Mouse (Mus musculus): ENCODE results near the gene Gnpnat1. TPM values are rescaled to one million over a fixed set of nuclear protein-coding genes. Genes with fewer than 3 reads are reported as not detected.
"Not testable (repeated sequence)": the region's sequence is repeated elsewhere in the genome, so short reads cannot be mapped to it uniquely, and the experiment has no call there.

Gnpnat1 gene
- 14.1 and 14.4 TPM in 2 replicates for polyA plus RNA-seq (2012; rRNA removed)

GRCm38 (mm10) chr14:45404813-45405212, at the start of gene Gnpnat1:
Gene Gnpnat1, minus strand, starts transcription at chr14:45404913.
- not testable (repeated sequence) for H3K27ac ChIP-seq (ENCODE audit: insufficient read depth, low read length); DNase-seq; H3K27me3 ChIP-seq (ENCODE audit: control insufficient read depth, insufficient read depth, low read length); H3K4me3 ChIP-seq (replicated peaks; ENCODE audit: insufficient read depth, low read depth, low read length); H3K4me1 ChIP-seq (ENCODE audit: control insufficient read depth, insufficient read depth, low read length)
- WGBS = 95% methylated on average over 2 of the region's 3 CpGs

DNA sequence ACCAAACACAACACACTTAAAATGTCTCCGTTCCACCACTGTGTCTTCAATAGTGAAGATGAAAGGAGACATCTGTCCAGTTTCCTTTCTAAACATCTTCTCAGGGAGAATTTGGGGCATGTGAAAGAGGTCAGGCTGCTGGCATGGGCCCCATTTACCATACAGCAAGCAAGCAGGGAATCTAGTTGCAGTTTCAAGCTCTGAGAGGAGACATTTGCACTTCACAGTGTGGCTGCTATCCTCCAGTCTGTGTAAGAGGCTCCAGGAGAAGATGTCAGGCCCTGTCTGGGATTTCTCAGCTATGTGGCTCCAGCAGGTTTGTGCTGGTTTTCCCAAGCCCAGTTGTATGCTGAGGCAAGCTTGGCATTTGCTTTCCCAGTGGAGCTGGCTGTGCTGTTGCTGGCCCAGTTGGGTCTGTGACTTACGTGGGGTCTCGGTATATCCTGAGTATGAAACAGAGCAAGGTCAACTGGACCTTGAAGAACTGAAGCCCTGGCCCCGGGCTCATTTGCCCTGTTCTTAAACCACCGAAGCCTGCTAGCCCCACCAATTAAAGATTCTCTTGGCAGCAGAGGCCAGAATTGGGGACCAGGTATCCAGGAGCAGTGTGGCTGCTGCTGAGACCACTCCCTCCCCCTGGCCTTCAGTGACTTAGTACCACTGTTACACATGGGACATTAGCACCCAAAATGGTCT, 49.0 kb upstream of the Gnpnat1 start:
- Histone ChIP-seq H3K27ac (ENCODE audit: insufficient read depth, low read length) (no peak overlapping the region), H3K4me3 (replicated peaks; ENCODE audit: insufficient read depth, low read depth, low read length) (no peak overlapping the region), H3K27me3 (ENCODE audit: control insufficient read depth, insufficient read depth, low read length) (no peaks in the 10 kb centered on the region), H3K4me1 (ENCODE audit: control insufficient read depth, insufficient read depth, low read length) (peaks cover 9% of the 10 kb centered on the region)
- peak in 1 of 2 experiments; percentile 26 for DNase-seq
- 76% methylated on average over 5 of the region's 5 CpGs for WGBS
- TF ChIP-seq POLR2A (IDR thresholded peaks at IDR 0.05; ENCODE audit: borderline replicate concordance, insufficient read depth, low read length) (no peak), CTCF (IDR thresholded peaks at IDR 0.05; ENCODE audit: borderline replicate concordance, insufficient read depth, low read depth, low read length) (no peak)

GRCm38 (mm10) chr14:45452861-45453512, 48.3 kb upstream of the Gnpnat1 start:
- Histone ChIP-seq H3K27ac (ENCODE audit: insufficient read depth, low read length) (no peak overlapping the region), H3K4me1 (ENCODE audit: control insufficient read depth, insufficient read depth, low read length) (peaks cover 9% of the 10 kb centered on the region), H3K4me3 (replicated peaks; ENCODE audit: insufficient read depth, low read depth, low read length) (no peak overlapping the region), H3K27me3 (ENCODE audit: control insufficient read depth, insufficient read depth, low read length) (no peaks in the 10 kb centered on the region)
- DNase-seq = peak; percentile 40 to 49
- TF ChIP-seq CTCF (IDR thresholded peaks at IDR 0.05; ENCODE audit: borderline replicate concordance, insufficient read depth, low read depth, low read length) (no peak), POLR2A (IDR thresholded peaks at IDR 0.05; ENCODE audit: borderline replicate concordance, insufficient read depth, low read length) (no peak)
- WGBS = 33% methylated on average over 11 of the region's 11 CpGs

- peaks cover 9% of the 10 kb centered on the region for H3K4me1 ChIP-seq (ENCODE audit: control insufficient read depth, insufficient read depth, low read length)
- no peaks in the 10 kb centered on the region for H3K27me3 ChIP-seq (ENCODE audit: control insufficient read depth, insufficient read depth, low read length)
- no peak overlapping the region for H3K27ac ChIP-seq (ENCODE audit: insufficient read depth, low read length)
- TF ChIP-seq POLR2A (IDR thresholded peaks at IDR 0.05; ENCODE audit: borderline replicate concordance, insufficient read depth, low read length) (no peak), CTCF (IDR thresholded peaks at IDR 0.05; ENCODE audit: borderline replicate concordance, insufficient read depth, low read depth, low read length) (no peak)
- peak in 1 of 2 experiments; percentile 28 for DNase-seq
- no peak overlapping the region for H3K4me3 ChIP-seq (replicated peaks; ENCODE audit: insufficient read depth, low read depth, low read length)
- 52% methylated on average over 4 of the region's 4 CpGs for WGBS
Observed at GRCm38 (mm10) chr14:45452148-45452547, 47.4 kb upstream of the Gnpnat1 start.

DNA sequence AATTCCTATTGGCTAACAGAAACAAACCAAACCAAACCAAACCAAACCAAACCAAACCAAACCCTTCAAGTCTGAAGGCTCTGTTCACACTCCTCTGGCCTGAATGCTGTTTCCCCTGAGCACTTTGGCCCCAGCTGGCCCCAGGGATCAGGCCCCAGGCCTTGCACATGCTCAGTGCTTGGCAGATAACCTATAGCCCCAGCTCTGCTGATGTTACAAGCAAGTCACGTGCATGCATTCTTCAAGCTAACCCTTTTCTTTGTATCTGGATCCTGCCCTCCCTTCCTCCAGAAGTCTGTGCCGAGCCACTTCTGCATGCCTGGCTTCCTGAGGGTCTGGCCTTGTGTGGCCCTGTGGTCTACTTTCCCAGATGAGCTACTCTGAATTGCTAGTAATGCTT, 46.4 kb upstream of the Gnpnat1 start:
- Histone ChIP-seq H3K4me3 (replicated peaks; ENCODE audit: insufficient read depth, low read depth, low read length) (no peak overlapping the region), H3K27me3 (ENCODE audit: control insufficient read depth, insufficient read depth, low read length) (no peaks in the 10 kb centered on the region), H3K27ac (ENCODE audit: insufficient read depth, low read length) (no peak overlapping the region), H3K4me1 (ENCODE audit: control insufficient read depth, insufficient read depth, low read length) (peaks cover 9% of the 10 kb centered on the region)
- TF ChIP-seq POLR2A (IDR thresholded peaks at IDR 0.05; ENCODE audit: borderline replicate concordance, insufficient read depth, low read length) = no peak
- no peak for TF ChIP-seq CTCF (IDR thresholded peaks at IDR 0.05; ENCODE audit: borderline replicate concordance, insufficient read depth, low read depth, low read length)
- no peak for DNase-seq
- 73% methylated on average over 2 of the region's 2 CpGs for WGBS

- no peak for TF ChIP-seq CTCF (IDR thresholded peaks at IDR 0.05; ENCODE audit: borderline replicate concordance, insufficient read depth, low read depth, low read length)
- no peak for TF ChIP-seq POLR2A (IDR thresholded peaks at IDR 0.05; ENCODE audit: borderline replicate concordance, insufficient read depth, low read length)
Observed at GRCm38 (mm10) chr14:45446777-45447176, 42.1 kb upstream of the Gnpnat1 start.

GRCm38 (mm10) chr14:45445445-45445844, 40.7 kb upstream of the Gnpnat1 start:
- TF ChIP-seq CTCF (IDR thresholded peaks at IDR 0.05; ENCODE audit: borderline replicate concordance, insufficient read depth, low read depth, low read length) (no peak), POLR2A (IDR thresholded peaks at IDR 0.05; ENCODE audit: borderline replicate concordance, insufficient read depth, low read length) (no peak)
- DNase-seq = no peak
- 80% methylated on average over 12 of the region's 12 CpGs for WGBS

More at GRCm38 (mm10) chr14:45446777-45447176, 42.1 kb upstream of the Gnpnat1 start:
- WGBS = 63% methylated on average over 3 of the region's 3 CpGs
- Histone ChIP-seq H3K4me1 (ENCODE audit: control insufficient read depth, insufficient read depth, low read length) (no peaks in the 10 kb centered on the region), H3K4me3 (replicated peaks; ENCODE audit: insufficient read depth, low read depth, low read length) (no peak overlapping the region), H3K27ac (ENCODE audit: insufficient read depth, low read length) (no peak overlapping the region), H3K27me3 (ENCODE audit: control insufficient read depth, insufficient read depth, low read length) (no peaks in the 10 kb centered on the region)
- DNase-seq = no peak

GRCm38 (mm10) chr14:45444870-45445269, 40.2 kb upstream of the Gnpnat1 start:
- DNase-seq = no peak
- Histone ChIP-seq H3K4me1 (ENCODE audit: control insufficient read depth, insufficient read depth, low read length) (no peaks in the 10 kb centered on the region), H3K27ac (ENCODE audit: insufficient read depth, low read length) (no peak overlapping the region), H3K27me3 (ENCODE audit: control insufficient read depth, insufficient read depth, low read length) (no peaks in the 10 kb centered on the region), H3K4me3 (replicated peaks; ENCODE audit: insufficient read depth, low read depth, low read length) (no peak overlapping the region)
- TF ChIP-seq CTCF (IDR thresholded peaks at IDR 0.05; ENCODE audit: borderline replicate concordance, insufficient read depth, low read depth, low read length) = no peak
- TF ChIP-seq POLR2A (IDR thresholded peaks at IDR 0.05; ENCODE audit: borderline replicate concordance, insufficient read depth, low read length) = no peak
- 59% methylated on average over 7 of the region's 7 CpGs for WGBS

More at GRCm38 (mm10) chr14:45445445-45445844, 40.7 kb upstream of the Gnpnat1 start:
- Histone ChIP-seq H3K27ac (ENCODE audit: insufficient read depth, low read length) (no peak overlapping the region), H3K4me1 (ENCODE audit: control insufficient read depth, insufficient read depth, low read length) (no peaks in the 10 kb centered on the region), H3K4me3 (replicated peaks; ENCODE audit: insufficient read depth, low read depth, low read length) (no peak overlapping the region), H3K27me3 (ENCODE audit: control insufficient read depth, insufficient read depth, low read length) (no peaks in the 10 kb centered on the region)
